Mouse (Mus musculus): ENCODE measurements around the gene Usp22. TPM values are rescaled to one million over a fixed set of nuclear protein-coding genes. Genes with fewer than 3 reads are reported as not detected.
"Not testable (repeated sequence)": the region's sequence is repeated elsewhere in the genome, so short reads cannot be mapped to it uniquely, and the experiment has no call there.

Gene Usp22
- total and polyA plus RNA-seq, 2 experiments from 2014 or later = 405 to 656 TPM

- DNase-seq (no peak), ATAC-seq (no peak)
- H3K4me1 ChIP-seq (ENCODE audit: insufficient read depth) = no peaks in the 10 kb centered on the region
- no peaks in the 10 kb centered on the region for H3K27me3 ChIP-seq (ENCODE audit: insufficient read depth, low read length)
- H3K4me3 ChIP-seq (ENCODE audit: low read depth, low read length) = no peak overlapping the region
- no peaks in the 10 kb centered on the region for H3K9me3 ChIP-seq (ENCODE audit: low read length)
- no peak overlapping the region for H3K9ac ChIP-seq
- H3K27ac ChIP-seq (ENCODE audit: low read depth, low read length) = no peak overlapping the region
- H3K4me2 ChIP-seq (ENCODE audit: low read depth) = no peak overlapping the region
- no peaks in the 10 kb centered on the region for H3K36me3 ChIP-seq (ENCODE audit: insufficient read depth)
- WGBS = 60% methylated on average over 4 of the region's 4 CpGs
- no peak for TF ChIP-seq CTCF (IDR thresholded peaks at IDR 0.05; ENCODE audit: low read depth)
These were observed 24.9 kb upstream of the Usp22 start for GRCm38 (mm10) chr11:61199620-61200362.

- no peak overlapping the region for H3K9ac ChIP-seq
- no peaks in the 10 kb centered on the region for H3K4me1 ChIP-seq (ENCODE audit: insufficient read depth)
- no peak for DNase-seq
- no peak for ATAC-seq
- H3K4me3 ChIP-seq (ENCODE audit: low read depth, low read length) = no peak overlapping the region
- no peaks in the 10 kb centered on the region for H3K36me3 ChIP-seq (ENCODE audit: insufficient read depth)
- no peaks in the 10 kb centered on the region for H3K9me3 ChIP-seq (ENCODE audit: low read length)
- H3K27me3 ChIP-seq (ENCODE audit: insufficient read depth, low read length) = no peaks in the 10 kb centered on the region
- H3K4me2 ChIP-seq (ENCODE audit: low read depth) = no peak overlapping the region
- no peak overlapping the region for H3K27ac ChIP-seq (ENCODE audit: low read depth, low read length)
- no peak for TF ChIP-seq CTCF (IDR thresholded peaks at IDR 0.05; ENCODE audit: low read depth)
These were observed 23.1 kb upstream of the Usp22 start for GRCm38 (mm10) chr11:61197935-61198334.

GRCm38 (mm10) chr11:61196616-61197353, 21.9 kb upstream of the Usp22 start:
- 84% methylated on average over 14 of the region's 14 CpGs for WGBS
- TF ChIP-seq CTCF (IDR thresholded peaks at IDR 0.05; ENCODE audit: low read depth) = no peak

GRCm38 (mm10) chr11:61193392-61193791, 18.5 kb upstream of the Usp22 start:
- Histone ChIP-seq H3K4me3 (ENCODE audit: low read depth, low read length) (no peak overlapping the region), H3K9ac (no peak overlapping the region), H3K27me3 (ENCODE audit: insufficient read depth, low read length) (no peaks in the 10 kb centered on the region), H3K36me3 (ENCODE audit: insufficient read depth) (no peaks in the 10 kb centered on the region), H3K9me3 (ENCODE audit: low read length) (no peaks in the 10 kb centered on the region), H3K4me1 (ENCODE audit: insufficient read depth) (no peaks in the 10 kb centered on the region), H3K4me2 (ENCODE audit: low read depth) (no peak overlapping the region), H3K27ac (ENCODE audit: low read depth, low read length) (no peak overlapping the region)
- ATAC-seq (peak; percentile 86), DNase-seq (peak; percentile 89)
- peak; percentile 97 for TF ChIP-seq CTCF (IDR thresholded peaks at IDR 0.05; ENCODE audit: low read depth)
- WGBS = 10% methylated on average over 9 of the region's 9 CpGs

More at GRCm38 (mm10) chr11:61196616-61197353, 21.9 kb upstream of the Usp22 start:
- no peaks in the 10 kb centered on the region for H3K36me3 ChIP-seq (ENCODE audit: insufficient read depth)
- no peak overlapping the region for H3K4me2 ChIP-seq (ENCODE audit: low read depth)
- no peak overlapping the region for H3K4me3 ChIP-seq (ENCODE audit: low read depth, low read length)
- ATAC-seq = no peak
- H3K9ac ChIP-seq = no peak overlapping the region
- no peak overlapping the region for H3K27ac ChIP-seq (ENCODE audit: low read depth, low read length)
- H3K4me1 ChIP-seq (ENCODE audit: insufficient read depth) = no peaks in the 10 kb centered on the region
- H3K27me3 ChIP-seq (ENCODE audit: insufficient read depth, low read length) = no peaks in the 10 kb centered on the region
- no peak for DNase-seq
- H3K9me3 ChIP-seq (ENCODE audit: low read length) = no peaks in the 10 kb centered on the region

- DNase-seq (no peak), ATAC-seq (no peak)
- H3K9me3 ChIP-seq (ENCODE audit: low read length) = no peaks in the 10 kb centered on the region
- H3K27me3 ChIP-seq (ENCODE audit: insufficient read depth, low read length) = no peaks in the 10 kb centered on the region
- 87% methylated on average over 2 of the region's 2 CpGs for WGBS
- H3K9ac ChIP-seq = no peak overlapping the region
- no peaks in the 10 kb centered on the region for H3K36me3 ChIP-seq (ENCODE audit: insufficient read depth)
- H3K27ac ChIP-seq (ENCODE audit: low read depth, low read length) = no peak overlapping the region
- H3K4me1 ChIP-seq (ENCODE audit: insufficient read depth) = no peaks in the 10 kb centered on the region
- TF ChIP-seq CTCF (IDR thresholded peaks at IDR 0.05; ENCODE audit: low read depth) = no peak
- H3K4me3 ChIP-seq (ENCODE audit: low read depth, low read length) = no peak overlapping the region
- H3K4me2 ChIP-seq (ENCODE audit: low read depth) = no peak overlapping the region
These were observed 17.9 kb upstream of the Usp22 start for GRCm38 (mm10) chr11:61192779-61193178.

GRCm38 (mm10) chr11:61192123-61192522, 17.3 kb upstream of the Usp22 start:
- not testable (repeated sequence) for H3K9ac ChIP-seq; H3K27ac ChIP-seq (ENCODE audit: low read depth, low read length); H3K4me3 ChIP-seq (ENCODE audit: low read depth, low read length); H3K4me1 ChIP-seq (ENCODE audit: insufficient read depth); H3K4me2 ChIP-seq (ENCODE audit: low read depth); H3K36me3 ChIP-seq (ENCODE audit: insufficient read depth); H3K27me3 ChIP-seq (ENCODE audit: insufficient read depth, low read length); ATAC-seq; H3K9me3 ChIP-seq (ENCODE audit: low read length); DNase-seq
- 87% methylated on average over 7 of the region's 10 CpGs for WGBS

GRCm38 (mm10) chr11:61190776-61191175, 15.9 kb upstream of the Usp22 start:
- Histone ChIP-seq H3K4me2 (ENCODE audit: low read depth) (no peak overlapping the region), H3K9me3 (ENCODE audit: low read length) (no peaks in the 10 kb centered on the region), H3K36me3 (ENCODE audit: insufficient read depth) (no peaks in the 10 kb centered on the region), H3K4me3 (ENCODE audit: low read depth, low read length) (no peak overlapping the region), H3K27ac (ENCODE audit: low read depth, low read length) (no peak overlapping the region), H3K4me1 (ENCODE audit: insufficient read depth) (no peaks in the 10 kb centered on the region), H3K9ac (no peak overlapping the region), H3K27me3 (ENCODE audit: insufficient read depth, low read length) (no peaks in the 10 kb centered on the region)
- ATAC-seq (peak; percentile 72), DNase-seq (peak; percentile 59)
- WGBS = 42% methylated on average over 2 of the region's 2 CpGs
- no peak for TF ChIP-seq CTCF (IDR thresholded peaks at IDR 0.05; ENCODE audit: low read depth)

Measured in forebrain, postnatal 0 days (tissue).